Mouse (Mus musculus) WW6 (cell line): Measurements from ENCODE around the gene Dcst2.

Experiments
- DNase-seq: peaks from one replicate; pipeline ENCODE4 v3.0.0-alpha.2; 2013; ENCODE audit warnings: low read depth, low spot score

Gene Dcst2

DNA sequence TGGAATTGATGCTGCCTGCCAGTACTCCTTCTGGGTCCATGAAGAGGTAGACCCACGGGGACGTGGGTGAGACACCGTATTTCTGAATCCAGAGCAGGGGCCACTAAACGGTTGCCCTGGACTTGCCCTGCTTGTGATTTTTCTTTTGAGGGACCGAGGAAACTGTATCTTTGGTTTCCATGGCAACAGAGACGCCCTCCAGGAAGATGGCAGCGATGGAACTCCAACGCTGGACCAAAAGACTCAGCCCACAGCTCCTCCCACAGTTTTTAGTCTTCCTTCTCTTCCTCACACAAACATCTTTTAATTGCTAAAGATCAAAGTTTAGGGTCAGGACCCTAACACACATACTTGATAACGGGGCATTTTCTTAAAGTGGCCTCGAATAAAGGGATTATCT is 29.8 kb upstream of the Dcst2 start:
- no peak for DNase-seq

- no peak for DNase-seq
Measured at GRCm38 (mm10) chr3:89332476-89332875, 29.3 kb upstream of the Dcst2 start.

DNA sequence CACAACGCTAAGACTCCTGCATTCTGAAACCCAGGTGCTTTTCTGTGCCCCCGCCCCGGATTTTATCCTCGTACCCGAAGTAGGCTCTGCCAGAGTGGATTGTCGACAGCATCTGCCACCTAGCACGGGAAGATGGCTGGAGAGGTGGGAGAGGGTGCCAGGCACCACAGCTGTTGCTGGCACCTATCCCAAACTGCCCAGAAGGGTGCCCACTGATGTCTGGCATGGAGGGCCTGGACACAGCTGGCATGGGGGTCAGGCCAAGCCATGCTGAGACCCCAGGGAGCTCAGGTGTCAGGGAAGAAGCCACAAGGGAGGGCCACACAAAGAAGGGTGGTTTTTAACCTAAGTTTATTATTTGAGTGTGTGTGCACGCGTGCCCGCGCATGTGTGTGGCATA is 28.7 kb upstream of the Dcst2 start:
- DNase-seq = no peak

DNA sequence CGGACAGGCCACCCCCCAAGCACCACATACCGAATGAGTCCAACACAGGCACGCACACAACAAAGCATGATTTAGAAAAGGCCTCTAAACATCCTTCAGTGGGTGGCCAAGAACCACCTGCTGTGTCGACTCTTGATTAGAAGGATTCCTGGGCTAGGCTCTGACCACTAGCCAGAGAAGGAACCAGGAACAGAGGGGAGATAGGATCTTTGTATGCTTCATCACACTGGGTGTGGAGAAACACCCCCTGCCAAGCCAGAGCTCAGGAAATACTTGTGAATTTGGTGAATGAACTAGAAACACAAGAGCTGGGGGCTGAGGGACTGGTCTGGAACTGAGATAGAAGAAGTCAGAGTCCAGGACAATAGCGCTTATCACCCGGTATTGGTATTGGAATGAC is 25.2 kb upstream of the Dcst2 start:
- DNase-seq = no peak

- no peak for DNase-seq
Measured at GRCm38 (mm10) chr3:89337062-89337720, 24.6 kb upstream of the Dcst2 start.

DNA sequence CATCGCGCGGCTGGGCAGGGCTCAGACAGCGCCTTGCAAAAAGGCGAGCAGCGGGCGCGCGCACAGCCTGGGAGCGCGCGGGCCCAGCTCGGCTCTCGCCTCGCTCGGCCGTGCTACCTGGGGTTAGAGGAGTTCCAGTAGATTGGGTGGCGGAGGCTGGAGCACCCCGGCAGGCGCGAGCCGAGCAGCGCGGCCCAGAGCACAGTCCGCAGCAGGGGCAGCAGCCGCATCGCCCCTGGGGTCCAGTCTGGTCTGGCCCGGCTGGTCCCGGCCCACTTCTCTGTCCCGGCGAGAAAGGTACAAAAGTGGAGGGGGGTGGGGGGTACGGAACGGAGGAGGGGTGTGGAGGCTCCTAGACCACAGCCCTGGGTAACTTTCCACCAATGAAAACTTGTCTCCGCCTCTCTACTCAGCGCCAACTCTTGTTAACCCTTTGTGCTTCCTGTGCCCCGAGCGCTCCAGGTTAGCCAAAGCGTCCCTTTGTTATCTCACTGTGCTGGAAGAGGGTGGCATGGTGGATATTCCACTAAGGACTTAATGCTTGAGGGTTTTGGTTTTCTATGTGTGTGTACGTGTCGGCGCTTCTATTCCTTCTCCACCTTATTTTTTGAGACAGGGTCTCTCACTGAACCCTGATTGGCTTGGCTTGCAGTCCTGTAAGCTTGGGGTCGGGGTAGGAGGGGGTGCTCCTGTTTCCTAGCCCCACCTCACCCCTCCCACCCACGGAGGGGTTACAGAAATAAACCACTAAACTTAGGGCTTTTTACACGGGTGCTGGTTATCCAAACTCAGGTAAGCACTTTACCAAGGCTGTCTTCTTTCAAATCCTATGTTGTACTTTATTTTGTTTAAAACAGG is 23.8 kb upstream of the Dcst2 start, which contains the start of gene Efna4:
Gene Efna4 (minus strand): TSS at position 308 of the 858 bp plus-strand sequence.
- DNase-seq = no peak

DNA sequence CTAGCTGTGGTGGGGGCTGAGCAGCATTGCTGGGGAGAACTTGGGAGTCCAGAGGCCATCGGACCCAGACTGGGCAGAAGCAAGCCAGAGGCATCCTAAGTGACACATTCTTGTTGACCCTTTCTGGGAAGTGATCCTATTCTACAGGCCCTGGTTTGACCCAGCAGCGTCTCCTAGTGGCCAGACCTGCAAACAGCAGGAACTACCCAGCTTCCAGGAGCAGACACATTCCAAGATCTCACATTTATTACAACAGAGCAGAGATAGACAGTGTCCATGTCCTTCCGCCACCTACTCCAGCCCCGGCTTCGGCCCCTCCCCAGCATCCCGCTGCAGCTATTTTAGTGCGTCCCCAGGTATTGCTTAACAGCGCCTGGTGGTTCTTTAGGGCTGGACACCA is 22.4 kb upstream of the Dcst2 start:
- peak; percentile 71 for DNase-seq

DNA sequence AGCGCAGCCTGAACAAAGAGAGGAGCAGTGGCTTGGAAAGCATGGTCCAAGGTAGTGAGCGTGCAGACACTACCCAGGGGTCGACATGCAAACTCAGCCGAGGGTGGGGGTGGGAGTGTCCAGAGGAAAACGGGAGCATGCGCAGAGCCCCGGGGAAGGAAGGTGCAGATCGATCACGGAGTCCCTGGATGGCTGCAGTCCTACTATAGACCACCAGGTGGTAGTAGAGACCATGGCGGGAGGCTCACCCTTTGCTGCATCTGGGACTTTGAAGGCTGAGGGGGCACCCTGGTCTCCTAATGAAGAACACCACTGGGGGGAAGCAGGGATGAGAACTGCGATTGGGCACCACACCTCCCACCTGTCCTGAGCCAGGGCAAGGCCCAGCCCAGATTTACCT is 21.3 kb upstream of the Dcst2 start:
- DNase-seq = peak; percentile 61

DNA sequence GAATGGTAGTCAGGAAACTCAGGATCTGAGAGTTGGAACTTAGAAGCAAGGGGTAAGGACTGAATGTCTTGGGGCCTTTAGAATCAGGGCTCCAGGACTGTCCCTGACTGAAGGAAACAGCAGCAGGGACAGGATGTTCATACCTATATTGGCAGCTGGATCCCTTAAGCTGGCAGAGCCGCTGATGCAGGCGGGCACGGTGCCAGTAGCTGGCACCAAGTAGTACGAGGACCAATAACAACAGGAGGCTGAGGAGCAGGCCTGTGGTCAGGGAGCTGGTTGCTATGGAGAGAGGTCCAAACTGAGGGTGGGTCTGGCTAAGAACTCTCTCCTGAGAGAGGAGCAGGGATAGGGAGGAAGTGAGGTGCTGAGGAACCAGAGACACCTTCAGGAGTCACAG is 20.0 kb upstream of the Dcst2 start:
- no peak for DNase-seq

DNA sequence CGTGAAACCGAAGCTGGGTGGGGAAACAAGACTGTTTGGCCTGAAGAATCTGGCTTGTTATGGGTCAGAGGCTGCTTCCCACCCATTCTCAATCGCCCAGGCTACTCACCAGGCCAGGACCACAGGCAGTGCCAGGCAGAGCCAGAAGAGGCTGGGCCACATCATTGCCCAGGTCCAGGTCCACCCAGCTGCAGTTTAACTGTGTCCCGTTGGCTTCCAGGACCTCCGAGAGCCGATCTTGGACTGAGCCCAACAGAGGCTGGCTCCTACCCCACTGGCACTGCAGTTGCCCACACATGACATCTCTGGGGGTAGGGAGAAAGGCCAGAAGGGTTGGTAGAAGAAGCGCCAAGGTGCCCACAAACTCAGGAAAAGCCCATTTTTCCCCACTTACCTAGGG is 18.5 kb upstream of the Dcst2 start:
- no peak for DNase-seq

DNA sequence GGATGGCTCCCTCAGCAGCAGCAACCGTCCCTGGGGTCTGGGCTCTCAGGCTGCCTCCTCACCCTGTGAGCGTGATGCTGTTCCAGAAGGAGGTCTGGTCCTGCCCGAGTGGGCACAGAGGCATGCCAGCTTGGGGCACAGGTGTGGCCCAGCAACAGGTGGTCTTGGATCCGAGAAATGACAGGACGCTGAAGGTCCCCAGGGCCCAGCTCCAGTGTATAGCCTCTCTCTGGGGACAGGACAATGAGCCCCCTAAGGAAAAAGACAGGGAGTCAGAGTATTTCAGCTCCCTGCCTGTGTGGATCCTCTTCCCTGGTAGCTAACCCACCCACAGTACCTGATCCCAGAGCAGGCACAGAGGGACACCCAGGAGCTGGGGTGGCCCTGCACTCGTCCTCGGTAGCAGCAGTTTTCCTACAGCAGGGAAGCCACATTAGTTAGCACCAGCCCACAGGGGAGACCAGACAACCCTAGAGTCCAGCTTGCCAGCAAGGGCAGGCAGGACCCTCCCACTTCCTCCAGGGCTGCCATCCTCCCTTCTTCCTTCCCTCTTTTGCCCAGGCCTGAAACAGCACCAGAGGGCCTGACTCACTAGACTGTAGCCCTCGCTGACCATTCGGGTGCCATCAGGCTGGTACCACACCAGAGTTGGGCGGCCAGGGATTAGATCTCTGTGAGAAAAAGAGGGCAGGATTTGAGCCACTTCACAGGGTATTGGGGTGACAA is 14.8 kb upstream of the Dcst2 start:
- DNase-seq = no peak

DNA sequence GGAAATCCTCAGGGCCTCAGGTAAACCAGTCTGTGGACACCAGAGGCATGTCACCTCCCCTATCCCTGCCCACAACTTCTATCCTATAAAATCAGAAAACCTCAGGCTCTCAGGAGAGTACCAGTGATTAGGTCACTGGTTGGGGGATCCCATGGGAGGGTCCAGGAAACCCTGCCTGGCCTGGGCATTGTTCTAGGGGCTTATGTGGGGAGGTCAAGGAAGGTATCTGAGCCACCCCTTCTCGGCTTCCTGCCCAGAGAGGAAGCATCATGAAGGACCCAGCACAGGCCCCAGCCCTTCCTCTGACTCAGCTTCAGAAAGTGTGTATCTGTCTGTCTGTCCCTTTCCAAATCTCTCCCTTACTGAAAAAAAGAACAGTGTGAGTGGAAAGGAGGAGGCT is 13.9 kb upstream of the Dcst2 start:
- DNase-seq = no peak

DNA sequence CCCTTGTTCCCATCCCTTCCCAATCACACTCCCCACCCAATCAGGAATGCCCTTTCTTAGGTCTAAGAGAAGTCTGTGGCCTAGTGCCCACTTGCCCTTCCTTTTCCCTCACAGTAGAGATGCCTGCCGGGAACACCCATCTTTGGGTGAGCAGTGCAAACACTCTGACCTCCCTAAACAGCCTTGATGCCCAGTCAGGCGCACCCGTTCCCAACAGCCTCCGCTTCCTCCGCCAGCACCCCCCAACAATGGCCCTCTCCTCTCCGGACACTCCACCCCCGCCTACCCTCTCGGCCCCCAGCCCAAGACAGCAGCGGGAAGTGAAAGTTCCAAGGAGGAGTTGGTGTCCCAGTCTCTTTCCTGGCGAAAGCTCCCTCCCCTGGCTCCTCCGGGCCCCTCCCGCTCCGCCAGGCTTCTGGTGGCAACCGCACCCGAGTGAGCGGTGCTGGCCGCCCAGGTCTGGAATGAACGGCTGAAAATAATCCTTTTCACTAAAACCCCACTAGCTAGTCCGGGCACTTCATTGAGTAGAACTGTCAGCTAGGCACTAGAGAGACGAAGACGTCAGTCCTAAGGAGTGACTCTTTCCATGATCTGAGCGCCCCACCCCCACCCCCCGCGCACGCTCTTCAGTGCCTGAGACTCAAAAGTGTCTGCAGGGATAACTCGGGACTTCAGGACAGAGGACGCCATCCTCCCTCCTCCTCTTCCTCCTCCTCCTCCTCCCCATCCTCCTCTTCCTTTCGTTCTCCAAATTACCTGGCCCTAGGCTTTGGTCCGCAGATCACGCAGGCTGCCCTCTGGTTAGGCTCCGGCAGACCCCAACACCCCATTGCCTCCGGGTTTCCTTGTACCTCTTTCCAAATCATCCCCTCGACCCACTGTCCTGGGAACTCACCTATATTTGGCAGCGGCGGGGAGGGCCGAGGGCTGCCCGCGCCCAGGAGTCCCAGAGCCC is 12.6 kb upstream of the Dcst2 start:
- no peak for DNase-seq

DNA sequence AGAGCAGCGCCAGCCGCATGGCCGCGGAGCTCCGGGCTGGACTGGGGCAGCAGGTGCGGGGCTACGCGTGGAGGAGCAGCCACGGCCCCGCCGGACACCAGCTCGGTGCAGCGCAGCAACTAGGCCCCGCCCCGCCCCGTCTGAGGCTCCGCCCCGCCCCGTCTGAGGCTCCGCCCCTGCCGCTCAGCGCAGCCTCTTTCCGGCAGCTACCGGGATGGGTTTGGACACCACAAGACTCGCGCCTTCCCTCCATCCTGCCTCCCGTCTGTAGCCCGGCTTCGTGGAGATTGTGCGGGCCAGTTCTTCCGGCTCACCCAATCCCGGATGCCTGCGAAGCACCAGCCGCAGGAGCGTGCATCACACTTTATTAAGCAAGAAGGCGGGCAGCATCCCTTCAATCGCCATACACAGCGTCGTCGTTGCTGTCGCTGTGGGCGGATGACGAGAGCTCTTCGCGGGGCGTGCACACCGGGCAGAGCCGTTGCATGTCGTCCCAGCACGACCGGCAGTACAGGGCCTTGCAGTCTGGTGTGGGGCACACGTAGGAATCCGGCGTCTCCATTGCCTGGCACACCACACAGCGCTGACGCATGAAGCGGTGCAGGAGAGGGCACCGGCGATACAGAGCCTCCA is 11.8 kb upstream of the Dcst2 start, which contains the start of gene Adam15:
Gene Adam15 (minus strand): TSS at position 128 of the 633 bp plus-strand sequence.
- peak; percentile 62 for DNase-seq

- DNase-seq = no peak
Measured at GRCm38 (mm10) chr3:89351271-89351670, 10.5 kb upstream of the Dcst2 start.

GRCm38 (mm10) chr3:89354816-89355511 is 6.8 kb upstream of the Dcst2 start:
- no peak for DNase-seq

GRCm38 (mm10) chr3:89355512-89355902 is 6.3 kb upstream of the Dcst2 start:
- no peak for DNase-seq

GRCm38 (mm10) chr3:89356029-89356428 is 5.7 kb upstream of the Dcst2 start:
- no peak for DNase-seq

GRCm38 (mm10) chr3:89359630-89360029 is 2.1 kb upstream of the Dcst2 start:
- no peak for DNase-seq

- no peak for DNase-seq
Measured at GRCm38 (mm10) chr3:89360237-89360636, 1.5 kb upstream of the Dcst2 start.
